Mouse (Mus musculus): Measurements from ENCODE around the gene Sphk2.

GRCm38 (mm10) chr7:45692364-45692763, 25.4 kb downstream of the Sphk2 start:
- no peak for TF ChIP-seq CTCF (IDR thresholded peaks at IDR 0.05; ENCODE audit: low read depth, low read length)
- no peak for TF ChIP-seq POLR2A (IDR thresholded peaks at IDR 0.05; ENCODE audit: borderline replicate concordance, low read depth, low read length)

Measured in bone marrow macrophage, adult 2 months (primary cell).